Mouse (Mus musculus) gastrocnemius, postnatal 25 days (tissue): Measurements from ENCODE around the gene Olfr1239. TPM values are rescaled to one million over a fixed set of nuclear protein-coding genes. Genes with fewer than 3 reads are reported as not detected.

Source experiments
- DNase-seq: peaks from one replicate; pipeline ENCODE4 v3.0.0; 2022
- long read RNA-seq, 2 experiments: library from polyadenylated mRNA; stranded (forward); transcript quantifications; one replicate each; pipeline ENCODE4 v2.0.0; 2021
- total RNA-seq, 2 experiments: library from RNA; stranded (reverse); gene quantifications; 1 replicate in 1 of 2; 2 replicates in 1 of 2; pipeline ENCODE4 v1.2.3; 2021

Olfr1239 gene
- total RNA-seq: not detected
- long read RNA-seq, experiment 1: 0 reads
- long read RNA-seq, experiment 2: 0 reads

DNA sequence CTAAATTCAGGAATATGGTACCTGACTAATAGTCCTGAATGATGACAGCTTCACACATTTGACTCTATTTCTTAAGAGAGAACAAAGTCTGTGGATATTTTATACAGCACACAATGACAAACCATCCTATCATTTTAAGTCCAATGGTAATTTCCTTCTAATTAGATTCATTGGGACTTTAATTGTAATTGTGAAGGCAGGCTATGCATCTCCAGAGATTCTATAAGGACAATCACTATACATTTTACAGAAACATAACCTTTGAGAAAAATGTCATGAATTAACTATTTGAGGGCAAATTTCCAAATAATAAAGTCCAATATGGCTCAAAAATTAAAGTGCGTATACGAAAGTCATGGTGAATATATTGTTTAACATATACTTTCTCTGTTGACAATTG, at the start of gene Olfr1239:
Gene Olfr1239, minus strand, starts transcription at position 101 of the 400 bp plus-strand sequence.
- DNase-seq: no peak

DNA sequence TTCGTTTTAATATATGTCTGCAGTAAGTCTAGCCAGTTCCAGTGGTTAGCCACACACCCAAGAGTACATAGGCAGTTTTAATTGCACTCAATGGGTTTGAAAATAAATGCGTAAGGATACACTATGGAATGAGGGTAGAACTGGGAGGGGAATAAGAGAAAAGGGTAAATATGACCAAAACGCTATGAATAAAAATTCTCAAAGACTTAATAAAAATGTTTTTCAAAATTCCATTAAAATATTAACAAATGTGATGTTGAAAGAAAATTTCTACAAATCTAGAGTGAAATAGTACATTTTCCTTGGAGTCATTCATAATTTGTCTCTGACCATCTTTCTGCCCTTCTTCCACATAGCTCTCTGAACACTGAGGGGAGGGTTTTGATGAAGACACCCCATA, 22.7 kb upstream of the Olfr1239 start, which contains the start of gene Olfr1240:
Gene Olfr1240, minus strand, starts transcription at position 101 of the 400 bp plus-strand sequence.
- no peak for DNase-seq

DNA sequence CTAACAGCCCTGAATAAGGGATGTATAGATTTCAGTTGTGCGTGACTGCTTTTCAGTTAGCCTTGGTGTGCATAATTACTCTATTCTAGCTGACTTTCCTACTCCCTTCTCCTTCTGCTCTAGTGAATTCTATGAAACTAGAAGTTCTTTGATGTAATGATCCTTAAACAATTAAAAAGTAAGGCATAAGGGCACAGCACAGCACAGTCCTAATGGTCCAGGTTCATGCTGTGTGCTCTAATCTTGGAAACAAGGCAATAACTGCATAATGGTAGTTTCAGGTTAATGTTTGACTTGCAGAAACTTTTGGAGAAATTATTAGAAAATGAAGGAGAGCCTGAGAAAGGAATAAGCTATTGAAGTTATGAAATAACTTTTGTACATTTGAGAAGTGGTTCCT, 5.7 kb downstream of the Olfr1239 start:
- no peak for DNase-seq

DNA sequence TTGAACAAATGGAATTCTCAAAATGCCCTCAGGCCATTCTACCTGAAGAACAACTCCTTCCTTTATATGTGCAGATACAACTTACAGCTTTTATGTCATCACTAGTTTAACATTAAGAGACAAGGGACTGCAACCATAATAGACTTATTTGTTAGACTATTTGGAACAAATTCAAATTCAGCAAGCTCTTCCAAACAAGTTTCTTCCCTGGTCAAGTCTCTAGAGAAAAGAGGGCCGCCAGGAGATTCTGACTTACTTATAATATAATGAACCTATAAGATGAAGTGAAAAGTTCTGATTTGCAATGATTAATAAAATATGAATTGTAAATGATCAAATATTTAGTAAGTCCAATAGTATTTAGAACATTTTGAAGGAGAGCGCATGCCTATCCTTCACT, 10.6 kb downstream of the Olfr1239 start, which contains the start of gene Olfr1238:
Gene Olfr1238, minus strand, starts transcription at position 101 of the 400 bp plus-strand sequence.
- DNase-seq: no peak

DNA sequence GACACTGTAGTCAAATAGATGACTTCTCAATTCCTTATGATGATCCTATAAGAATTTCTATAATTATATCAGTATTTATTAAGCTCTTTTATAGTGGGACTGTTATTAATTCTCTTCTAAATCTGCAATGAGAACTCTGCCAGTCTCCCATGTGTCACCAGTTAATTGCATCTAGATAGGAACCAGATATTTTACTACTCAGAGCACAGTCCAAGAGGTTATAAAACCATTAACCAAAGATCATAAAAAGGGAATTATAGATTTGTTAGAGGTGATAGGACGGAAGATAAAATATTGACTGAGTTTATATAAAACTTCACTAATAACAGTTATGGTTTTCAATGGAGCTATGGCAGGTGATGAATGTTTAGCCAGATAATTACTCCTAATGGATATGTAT, 19.3 kb downstream of the Olfr1239 start:
- DNase-seq: no peak

Other genes with a start within 250 kb of the Olfr1239 start
- not detected for gene Olfr1225, start 245.7 kb downstream of the Olfr1239 start, total RNA-seq
- gene Olfr1226, start 220.4 kb downstream of the Olfr1239 start, total RNA-seq: not detected
- not detected for gene Olfr1228, start 166.3 kb downstream of the Olfr1239 start, total RNA-seq
- not detected for gene Olfr1229, start 132.4 kb downstream of the Olfr1239 start, total RNA-seq
- not detected for gene Olfr1230, start 123.1 kb downstream of the Olfr1239 start, total RNA-seq
- not detected for gene Olfr1231, start 113.3 kb downstream of the Olfr1239 start, total RNA-seq
- not detected for gene Olfr1232, start 90.7 kb downstream of the Olfr1239 start, total RNA-seq
- gene Olfr1233, start 78.0 kb downstream of the Olfr1239 start, total RNA-seq: not detected
- not detected for gene Olfr1234, start 55.5 kb downstream of the Olfr1239 start, total RNA-seq
- gene Olfr1238, start 10.7 kb downstream of the Olfr1239 start, total RNA-seq: not detected
- not detected for gene Olfr1240, start 22.6 kb upstream of the Olfr1239 start, total RNA-seq
- not detected for gene Olfr1241, start 66.7 kb upstream of the Olfr1239 start, total RNA-seq
- gene Olfr1242, start 77.9 kb upstream of the Olfr1239 start, total RNA-seq: not detected
- gene Olfr1243, start 111.1 kb upstream of the Olfr1239 start, total RNA-seq: not detected
- not detected for gene Olfr1245, start 158.0 kb upstream of the Olfr1239 start, total RNA-seq
- not detected for gene Olfr1246, start 172.8 kb upstream of the Olfr1239 start, total RNA-seq
- gene Olfr1247, start 193.7 kb upstream of the Olfr1239 start, total RNA-seq: under 1 TPM; 0.05 TPM
- not detected for gene Olfr1248, start 197.8 kb upstream of the Olfr1239 start, total RNA-seq
- not detected for gene Olfr1249, start 214.6 kb upstream of the Olfr1239 start, total RNA-seq
- not detected for gene Olfr1250, start 241.1 kb upstream of the Olfr1239 start, total RNA-seq